Mouse (Mus musculus) MEL (cell line): ENCODE results near the gene Pfn1. TPM values are rescaled to one million over a fixed set of nuclear protein-coding genes. Genes with fewer than 3 reads are reported as not detected.

ENCODE experiments used
- DNase-seq: peaks from one replicate; pipeline ENCODE4 v3.0.0; 2011; ENCODE audit warnings: low read depth, low spot score
- H3K27ac ChIP-seq: 2 replicates; pipeline ENCODE4 v1.5.1; 2012; ENCODE audit warnings: low read depth, mild to moderate bottlenecking, control low read depth, low read length, moderate library complexity; ENCODE audit not compliant: control insufficient read depth
- H3K27me3 ChIP-seq, 2 experiments: fragments of 150-350 bp in 1 of 2; sonication (generic) in 1 of 2; 2 replicates each; pipeline ENCODE4 v1.6.1; 2012; ENCODE audit warnings: low read length in 2 of 2, mild to moderate bottlenecking in 2 of 2, improper control_type of control experiment in 1 of 2, moderate library complexity in 1 of 2; ENCODE audit not compliant: insufficient read depth in 2 of 2, control insufficient read depth in 1 of 2
- H3K36me3 ChIP-seq, 2 experiments: 2 replicates each; pipeline ENCODE4 v1.6.1; 2012 to 2014; ENCODE audit warnings: low read length in 2 of 2, improper control_type of control experiment in 1 of 2, inconsistent platforms in 1 of 2, mild to moderate bottlenecking in 1 of 2; ENCODE audit not compliant: insufficient read depth in 2 of 2, control insufficient read depth in 1 of 2
- H3K4me1 ChIP-seq, 2 experiments: fragments of 150-350 bp in 1 of 2; sonication (generic) in 1 of 2; 2 replicates each; pipeline ENCODE4 v1.6.1; 2012; ENCODE audit warnings: low read length in 2 of 2, improper control_type of control experiment in 1 of 2, mild to moderate bottlenecking in 1 of 2; ENCODE audit not compliant: insufficient read depth in 2 of 2, control insufficient read depth in 1 of 2
- H3K4me3 ChIP-seq, 2 experiments: fragments of 150-350 bp in 1 of 2; sonication (generic) in 1 of 2; 2 replicates each; pipeline ENCODE4 v1.5.1; 2012; ENCODE audit warnings: low read depth in 2 of 2, low read length in 2 of 2, mild to moderate bottlenecking in 2 of 2, moderate library complexity in 2 of 2, control low read depth in 1 of 2, improper control_type of control experiment in 1 of 2; ENCODE audit not compliant: control insufficient read depth in 1 of 2, insufficient read depth in 1 of 2
- H3K79me2 ChIP-seq: 2 replicates; pipeline ENCODE4 v1.6.1; 2012; ENCODE audit warnings: mild to moderate bottlenecking, low read length, moderate library complexity; ENCODE audit not compliant: control insufficient read depth, poor library complexity, insufficient read depth
- H3K9ac ChIP-seq: 2 replicates; pipeline ENCODE4 v1.6.1; 2012; ENCODE audit warnings: low read depth, mild to moderate bottlenecking, control low read depth, low read length, moderate library complexity; ENCODE audit not compliant: control insufficient read depth, poor library complexity, severe bottlenecking
- H3K9me3 ChIP-seq: fragments of 150-350 bp; sonication (generic); replicated peaks from 2 replicates; pipeline ENCODE4 v1.6.1; 2012; ENCODE audit warnings: mild to moderate bottlenecking, low read length, improper control_type of control experiment, moderate library complexity; ENCODE audit not compliant: insufficient read depth
- BHLHE40 ChIP-seq: IDR thresholded peaks from 2 replicates; pipeline ENCODE4 v1.6.1; 2012; ENCODE audit warnings: low read depth, mild to moderate bottlenecking, inconsistent platforms, low read length, improper control_type of control experiment, borderline replicate concordance
- CTCF ChIP-seq, 3 experiments: IDR thresholded peaks in 2 of 3; conservative IDR thresholded peaks in 1 of 3; 2 replicates each; pipeline ENCODE4 v1.5.1; 2011 to 2012; ENCODE audit warnings: low read length in 3 of 3, low read depth in 2 of 3, mild to moderate bottlenecking in 2 of 3, improper control_type of control experiment in 1 of 3, inconsistent platforms in 1 of 3, mixed read lengths in 1 of 3, moderate library complexity in 1 of 3; ENCODE audit not compliant: control insufficient read depth in 1 of 3, insufficient read depth in 1 of 3, poor library complexity in 1 of 3, severe bottlenecking in 1 of 3
- E2F4 ChIP-seq: IDR thresholded peaks from 2 replicates; pipeline ENCODE4 v1.6.1; 2011; ENCODE audit warnings: low read depth, low read length, improper control_type of control experiment, borderline replicate concordance
- ELF1 ChIP-seq: IDR thresholded peaks from 2 replicates; pipeline ENCODE4 v1.6.1; 2014; ENCODE audit warnings: low read depth, mild to moderate bottlenecking, inconsistent platforms, low read length, improper control_type of control experiment, moderate library complexity
- EP300 ChIP-seq, 2 experiments: IDR thresholded peaks; 2 replicates each; pipeline ENCODE4 v1.6.1; 2011; ENCODE audit warnings: improper control_type of control experiment in 2 of 2, low read length in 2 of 2, low read depth in 1 of 2, mild to moderate bottlenecking in 1 of 2
- GABPA ChIP-seq: IDR thresholded peaks from 2 replicates; pipeline ENCODE4 v1.6.1; 2012; ENCODE audit warnings: low read depth, mild to moderate bottlenecking, inconsistent platforms, low read length, improper control_type of control experiment, moderate library complexity
- GATA1 ChIP-seq: IDR thresholded peaks from 2 replicates; pipeline ENCODE4 v1.6.1; 2011; ENCODE audit warnings: low read depth, low read length, improper control_type of control experiment
- HCFC1 ChIP-seq: IDR thresholded peaks from 2 replicates; pipeline ENCODE4 v1.6.1; 2012; ENCODE audit warnings: low read depth, mild to moderate bottlenecking, inconsistent platforms, low read length, improper control_type of control experiment, moderate library complexity
- JUND ChIP-seq: IDR thresholded peaks from 2 replicates; pipeline ENCODE4 v1.6.1; 2011; ENCODE audit warnings: low read depth, mild to moderate bottlenecking, improper control_type of control experiment, low read length
- KAT2A ChIP-seq: conservative IDR thresholded peaks from 2 replicates; pipeline ENCODE4 v1.6.1; 2012; ENCODE audit warnings: low read depth, low read length, improper control_type of control experiment, inconsistent platforms
- MAFK ChIP-seq: IDR thresholded peaks from 2 replicates; pipeline ENCODE4 v1.6.1; 2011; ENCODE audit warnings: low read depth, mild to moderate bottlenecking, low read length, improper control_type of control experiment, borderline replicate concordance
- MAZ ChIP-seq: IDR thresholded peaks from 2 replicates; pipeline ENCODE4 v1.6.1; 2012; ENCODE audit warnings: low read depth, mild to moderate bottlenecking, inconsistent platforms, low read length, improper control_type of control experiment
- MEF2A ChIP-seq: IDR thresholded peaks from 2 replicates; pipeline ENCODE4 v1.6.1; 2014; ENCODE audit warnings: low read depth, mild to moderate bottlenecking, inconsistent platforms, low read length, improper control_type of control experiment; ENCODE audit not compliant: poor library complexity, insufficient replicate concordance, severe bottlenecking; ENCODE audit errors: extremely low read depth
- MXI1 ChIP-seq: IDR thresholded peaks from 2 replicates; pipeline ENCODE4 v1.6.1; 2011; ENCODE audit warnings: mild to moderate bottlenecking, low read depth, low read length, improper control_type of control experiment
- MYB ChIP-seq: IDR thresholded peaks from 2 replicates; pipeline ENCODE4 v1.6.1; 2011; ENCODE audit warnings: mild to moderate bottlenecking, low read depth, low read length, improper control_type of control experiment
- MYC ChIP-seq: IDR thresholded peaks from 2 replicates; pipeline ENCODE4 v1.6.1; 2011; ENCODE audit warnings: low read depth, mild to moderate bottlenecking, low read length, improper control_type of control experiment, moderate library complexity
- NELFE ChIP-seq: IDR thresholded peaks from 2 replicates; pipeline ENCODE4 v1.6.1; 2011; ENCODE audit warnings: low read depth, low read length, improper control_type of control experiment
- NRF1 ChIP-seq: IDR thresholded peaks from 2 replicates; pipeline ENCODE4 v1.6.1; 2014; ENCODE audit warnings: low read depth, mild to moderate bottlenecking, inconsistent platforms, low read length, improper control_type of control experiment, moderate library complexity; ENCODE audit not compliant: poor library complexity, insufficient read depth, severe bottlenecking
- POLR2A ChIP-seq, 2 experiments: IDR thresholded peaks; 2 replicates each; pipeline ENCODE4 v1.6.1; 2011 to 2012; ENCODE audit warnings: low read length in 2 of 2, mild to moderate bottlenecking in 2 of 2, control low read depth in 1 of 2, improper control_type of control experiment in 1 of 2, low read depth in 1 of 2, moderate library complexity in 1 of 2; ENCODE audit not compliant: control insufficient read depth in 1 of 2, insufficient read depth in 1 of 2, poor library complexity in 1 of 2
- POLR2AphosphoS2 ChIP-seq: IDR thresholded peaks from 2 replicates; pipeline ENCODE4 v1.6.1; 2011; ENCODE audit warnings: low read length, improper control_type of control experiment
- RAD21 ChIP-seq: IDR thresholded peaks from 2 replicates; pipeline ENCODE4 v1.6.1; 2011; ENCODE audit warnings: mild to moderate bottlenecking, low read depth, low read length, improper control_type of control experiment
- RCOR1 ChIP-seq: IDR thresholded peaks from 2 replicates; pipeline ENCODE4 v1.6.1; 2012; ENCODE audit warnings: low read depth, mild to moderate bottlenecking, inconsistent platforms, low read length, improper control_type of control experiment
- SIN3A ChIP-seq: IDR thresholded peaks from 2 replicates; pipeline ENCODE4 v1.6.1; 2012; ENCODE audit warnings: low read length, improper control_type of control experiment, inconsistent platforms
- SMC3 ChIP-seq: IDR thresholded peaks from 2 replicates; pipeline ENCODE4 v1.6.1; 2011; ENCODE audit warnings: low read depth, low read length, improper control_type of control experiment
- TBP ChIP-seq: IDR thresholded peaks from 2 replicates; pipeline ENCODE4 v1.8.0; 2011; ENCODE audit warnings: low read depth, low read length, improper control_type of control experiment
- TCF12 ChIP-seq: IDR thresholded peaks from 2 replicates; pipeline ENCODE4 v1.6.1; 2014; ENCODE audit warnings: low read depth, mild to moderate bottlenecking, inconsistent platforms, low read length, improper control_type of control experiment, moderate library complexity
- UBTF ChIP-seq: IDR thresholded peaks from 2 replicates; pipeline ENCODE4 v1.6.1; 2012; ENCODE audit warnings: low read depth, mild to moderate bottlenecking, inconsistent platforms, low read length, improper control_type of control experiment, moderate library complexity, borderline replicate concordance; ENCODE audit not compliant: insufficient read depth
- USF2 ChIP-seq, 2 experiments: IDR thresholded peaks; 2 replicates each; pipeline ENCODE4 v1.6.1; 2011 to 2012; ENCODE audit warnings: improper control_type of control experiment in 2 of 2, low read length in 2 of 2, borderline replicate concordance in 1 of 2, inconsistent platforms in 1 of 2, low read depth in 1 of 2, mild to moderate bottlenecking in 1 of 2; ENCODE audit not compliant: insufficient read depth in 1 of 2
- ZKSCAN1 ChIP-seq: IDR thresholded peaks from 2 replicates; pipeline ENCODE4 v1.6.1; 2012; ENCODE audit warnings: low read depth, mild to moderate bottlenecking, inconsistent platforms, low read length, improper control_type of control experiment, moderate library complexity
- ZMIZ1 ChIP-seq: IDR thresholded peaks from 2 replicates; pipeline ENCODE4 v1.6.1; 2012; ENCODE audit warnings: low read depth, mild to moderate bottlenecking, inconsistent platforms, low read length, improper control_type of control experiment, moderate library complexity
- ZNF384 ChIP-seq: IDR thresholded peaks from 2 replicates; pipeline ENCODE4 v1.6.1; 2012; ENCODE audit warnings: low read depth, mild to moderate bottlenecking, inconsistent platforms, low read length, improper control_type of control experiment
- polyA plus RNA-seq, 2 experiments: library from polyadenylated mRNA; stranded (reverse) in 1 of 2; unstranded in 1 of 2; fragments of >175 nt in 1 of 2; fragments of >200 nt in 1 of 2; gene quantifications; 2 replicates each; pipeline versions ENCODE4 v1.2.1 to v1.2.4; 2012; ENCODE audit warnings: low replicate concordance in 2 of 2, low read depth in 1 of 2; ENCODE audit not compliant: insufficient read length in 2 of 2, insufficient read depth in 1 of 2, missing spikeins in 1 of 2
- total RNA-seq: library from RNA; depleted of rRNA; stranded (reverse); fragments of 300-350 nt; gene quantifications from 2 replicates; pipeline ENCODE4 v1.2.3, GENCODE M21; 2012

Gene Pfn1
- total and polyA plus RNA-seq, 3 experiments: 1,332 to 5,980 (median 2,392) TPM

DNA sequence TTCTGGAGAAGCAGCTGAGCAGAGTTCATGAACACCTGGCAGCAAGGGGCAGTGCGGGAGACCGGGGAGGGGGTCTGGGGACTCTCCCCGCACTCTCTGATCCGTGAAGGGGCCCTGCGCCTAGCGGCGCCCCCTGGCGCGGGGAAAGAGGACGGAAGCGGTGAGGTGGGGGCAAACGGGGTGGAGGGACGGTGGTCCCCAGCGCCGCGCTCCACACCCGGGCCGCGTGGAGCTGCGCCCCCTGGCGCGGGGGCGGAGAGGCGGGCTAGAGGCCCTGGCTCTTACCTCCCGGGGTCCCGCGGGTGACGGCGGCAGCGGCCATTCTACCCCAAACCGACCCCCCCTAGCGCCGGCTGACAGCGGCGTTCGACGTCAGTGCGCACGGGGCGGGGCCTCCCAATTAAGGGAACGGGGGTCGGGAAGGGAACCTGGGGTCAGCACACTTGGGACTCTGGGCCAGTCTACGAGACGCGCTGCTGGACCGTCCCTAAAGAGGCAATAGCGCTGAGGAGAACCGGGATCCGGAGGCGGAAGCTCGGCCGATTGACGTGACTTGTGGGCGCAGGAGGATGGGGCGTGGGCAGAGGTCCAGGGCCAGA, 33.3 kb upstream of the Pfn1 start, which contains the start of gene Camta2:
TSS of gene Camta2 (minus strand) at position 505 of the 599 bp plus-strand sequence.
- Histone ChIP-seq H3K4me3 (peak within 1 kb of the TSS; percentile 63 to 79), H3K27ac (peak within 1 kb of the TSS; percentile 48), H3K4me1 (peaks cover 0 to 9% of the 10 kb centered on the region in 2 experiments; a peak in 2 of 4 replicates), H3K36me3 (peaks cover 0 to 5% of the 10 kb centered on the region in 2 experiments; a peak in 2 of 4 replicates), H3K9me3 (no peaks in the 10 kb centered on the region), H3K79me2 (peaks cover 4% of the 10 kb centered on the region; the same call in 1 of the 2 replicates), H3K9ac (peak within 1 kb of the TSS; percentile 86), H3K27me3 (no peaks in the 10 kb centered on the region)
- peak; percentile 88 for DNase-seq
- TF ChIP-seq GATA1 (no peak), MXI1 (peak; percentile 65; the same call in 1 of the 2 replicates), UBTF (no peak), MYC (no peak), SIN3A (peak; percentile 59; the same call in 1 of the 2 replicates), ELF1 (peak; percentile 43; the same call in 1 of the 2 replicates), POLR2AphosphoS2 (0 out of 2 replicates have a peak, but pooled peaks have one; percentile 25), MEF2A (no peak), RAD21 (no peak), TBP (no peak), E2F4 (no peak), POLR2A (IDR thresholded peaks at IDR 0.05; ENCODE audit: control insufficient read depth in 1 of 2, insufficient read depth in 1 of 2, low read depth in 1 of 2, low read length in 2 of 2, poor library complexity in 1 of 2) (peak; percentile 66 to 68; a peak in 3 of 4 replicates), HCFC1 (peak; percentile 69; the same call in 1 of the 2 replicates), ZKSCAN1 (no peak), GABPA (no peak), USF2 (IDR thresholded peaks at IDR 0.05; ENCODE audit: borderline replicate concordance in 1 of 2, insufficient read depth in 1 of 2, low read depth in 1 of 2, low read length in 2 of 2) (no peak), MAZ (peak; percentile 96), CTCF (IDR thresholded peaks at IDR 0.05 in 2 of 3, conservative IDR thresholded peaks at IDR 0.05 in 1 of 3; ENCODE audit: control insufficient read depth in 1 of 3, insufficient read depth in 1 of 3, low read depth in 2 of 3, low read length in 3 of 3, poor library complexity in 1 of 3, severe bottlenecking in 1 of 3) (peak; percentile 45 to 69 (median 64); a peak in 5 of 6 replicates), EP300 (IDR thresholded peaks at IDR 0.05; ENCODE audit: low read depth in 1 of 2, low read length in 2 of 2) (no peak), JUND (no peak), KAT2A (no peak), MAFK (no peak), NRF1 (no peak), TCF12 (0 out of 2 replicates have a peak, but pooled peaks have one; percentile 4), RCOR1 (no peak), ZNF384 (no peak), SMC3 (peak; percentile 48), BHLHE40 (no peak), ZMIZ1 (peak; percentile 20; the same call in 1 of the 2 replicates), NELFE (peak; percentile 59), MYB (no peak)
- TF ChIP-seq, all 39 proteins: peak for 12
